ENCODE assay signal across 23 mouse cellular contexts in genomic region chr19:36662734-36663133, GRCm38 (mm10).
"Had no signal": no experiment of that assay in that cellular context is flagged by ENCODE, and none has a peak within 500 bp of the region (broad histone marks: within the 10 kb centered on the region; RNA-seq: fewer than 3 reads in every experiment).

No protein-coding gene starts in this region.

- H3K9me3 ChIP-seq: limb, embryonic 10.5 days; limb, embryonic 13.5 days; midbrain, embryonic 12.5 days; midbrain, embryonic 15.5 days; neural tube, embryonic 12.5 days; neural tube, embryonic 15.5 days had no signal

- H3K27ac ChIP-seq: kidney, postnatal 0 days; layer of hippocampus, adult 2 months; limb, embryonic 10.5 days; limb, embryonic 13.5 days; liver, embryonic 14.5 days; macrophage; midbrain, embryonic 12.5 days; midbrain, embryonic 15.5 days; neural tube, embryonic 12.5 days; neural tube, embryonic 15.5 days; stomach, postnatal 0 days had no signal

- H3K36me3 ChIP-seq: limb, embryonic 10.5 days; limb, embryonic 13.5 days; midbrain, embryonic 12.5 days; midbrain, embryonic 15.5 days; neural tube, embryonic 12.5 days; neural tube, embryonic 15.5 days had no signal

- DNase-seq: kidney, postnatal 25 days; layer of hippocampus, adult 9-11 months; liver; liver, postnatal 0 days; lung, embryonic 14.5 days; right cerebral cortex, adult 18-20 months; right cerebral cortex, postnatal 14 days; right cerebral cortex, postnatal 4 days; thymus, adult 2 months; thymus, postnatal 14 days; thymus, postnatal 4 days had no signal

- H3K27me3 ChIP-seq: limb, embryonic 13.5 days; midbrain, embryonic 12.5 days; midbrain, embryonic 15.5 days; neural tube, embryonic 12.5 days; neural tube, embryonic 15.5 days had no signal

- H3K4me1 ChIP-seq: limb, embryonic 10.5 days; midbrain, embryonic 12.5 days; midbrain, embryonic 15.5 days; neural tube, embryonic 12.5 days; neural tube, embryonic 15.5 days had no signal

- ATAC-seq: liver, postnatal 0 days; lung, postnatal 0 days; midbrain, embryonic 15.5 days had no signal

- H3K4me2 ChIP-seq: limb, embryonic 13.5 days; lung, embryonic 14.5 days; midbrain, embryonic 12.5 days; midbrain, embryonic 15.5 days; neural tube, embryonic 12.5 days; neural tube, embryonic 15.5 days had no signal

- H3K9ac ChIP-seq: limb, embryonic 13.5 days; liver, embryonic 14.5 days; liver, postnatal 0 days; lung, embryonic 14.5 days; midbrain, embryonic 12.5 days; midbrain, embryonic 15.5 days; neural tube, embryonic 12.5 days; neural tube, embryonic 15.5 days had no signal

- H3K4me3 ChIP-seq: layer of hippocampus, adult 2 months; limb, embryonic 10.5 days; limb, embryonic 13.5 days; midbrain, embryonic 12.5 days; midbrain, embryonic 15.5 days; neural tube, embryonic 12.5 days; neural tube, embryonic 15.5 days had no signal
